Mouse (Mus musculus): ENCODE results near the gene Gm28038.

- TF ChIP-seq CTCF (IDR thresholded peaks at IDR 0.05; ENCODE audit: insufficient read depth, low read length) (no peak), POLR2A (IDR thresholded peaks at IDR 0.05; ENCODE audit: borderline replicate concordance, extremely low read depth, low read depth, low read length) (no peak)
These were observed 29.3 kb upstream of the Gm28038 start for GRCm38 (mm10) chr2:30251417-30252104.
